Mouse (Mus musculus): ENCODE measurements around the gene Man1a2. TPM values are rescaled to one million over a fixed set of nuclear protein-coding genes. Genes with fewer than 3 reads are reported as not detected.

Man1a2 gene
- polyA plus RNA-seq, 1 experiment, result 6.0 TPM

GRCm38 (mm10) chr3:100591053-100591452 is 94.2 kb downstream of the Man1a2 start:
- Histone ChIP-seq H3K4me3 (replicated peaks) (no peak overlapping the region), H3K36me3 (ENCODE audit: control insufficient read depth) (peaks cover 22% of the 10 kb centered on the region), H3K27me3 (ENCODE audit: control insufficient read depth) (no peaks in the 10 kb centered on the region), H3K9me3 (ENCODE audit: control insufficient read depth, low read length) (no peaks in the 10 kb centered on the region), H3K4me1 (ENCODE audit: control insufficient read depth) (no peaks in the 10 kb centered on the region)
- no peak for TF ChIP-seq TAL1 (IDR thresholded peaks at IDR 0.05; ENCODE audit: low read length)
- TF ChIP-seq GATA1 (IDR thresholded peaks at IDR 0.05; ENCODE audit: low read length), result no peak

DNA sequence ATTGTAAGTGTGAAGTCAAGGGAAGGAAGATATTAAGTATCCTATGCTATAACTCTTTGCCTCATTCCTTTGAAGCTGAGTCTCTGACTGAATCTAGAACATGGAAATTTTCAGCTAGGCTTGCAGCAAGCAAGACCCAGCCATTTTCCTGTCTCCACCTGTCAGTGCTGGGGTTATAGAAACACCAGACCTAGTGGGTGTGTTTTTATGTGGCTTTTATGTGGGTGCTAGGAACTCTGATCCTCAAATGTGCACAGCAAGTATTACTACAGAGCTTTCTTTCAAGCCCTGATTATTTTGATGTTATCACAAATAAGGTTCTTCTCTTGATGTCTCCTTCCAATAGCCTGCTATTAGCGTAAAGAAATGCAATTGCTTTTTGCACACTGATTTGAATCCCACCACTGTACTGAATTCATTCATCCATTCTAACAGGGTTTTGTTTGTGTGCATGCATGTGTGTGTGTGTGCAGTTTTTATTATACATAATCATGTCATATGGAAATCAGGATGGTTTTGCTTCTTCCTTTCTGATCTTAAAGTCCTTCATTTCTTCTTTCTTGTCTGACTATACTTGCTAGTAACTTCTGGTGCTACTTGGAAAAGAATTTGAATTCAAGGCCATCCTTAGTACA is 102.5 kb downstream of the Man1a2 start:
- H3K4me1 ChIP-seq (ENCODE audit: control insufficient read depth), result no peaks in the 10 kb centered on the region
- peaks cover 49% of the 10 kb centered on the region for H3K36me3 ChIP-seq (ENCODE audit: control insufficient read depth)
- H3K9me3 ChIP-seq (ENCODE audit: control insufficient read depth, low read length), result no peaks in the 10 kb centered on the region
- TF ChIP-seq TAL1 (IDR thresholded peaks at IDR 0.05; ENCODE audit: low read length) (no peak), GATA1 (IDR thresholded peaks at IDR 0.05; ENCODE audit: low read length) (no peak)
- H3K4me3 ChIP-seq (replicated peaks), result no peak overlapping the region
- H3K27me3 ChIP-seq (ENCODE audit: control insufficient read depth), result no peaks in the 10 kb centered on the region

GRCm38 (mm10) chr3:100572571-100573183 is 112.6 kb downstream of the Man1a2 start:
- no peak overlapping the region for H3K4me3 ChIP-seq (replicated peaks)
- H3K4me1 ChIP-seq (ENCODE audit: control insufficient read depth), result no peaks in the 10 kb centered on the region
- no peaks in the 10 kb centered on the region for H3K9me3 ChIP-seq (ENCODE audit: control insufficient read depth, low read length)
- no peaks in the 10 kb centered on the region for H3K27me3 ChIP-seq (ENCODE audit: control insufficient read depth)
- TF ChIP-seq TAL1 (IDR thresholded peaks at IDR 0.05; ENCODE audit: low read length) (no peak), GATA1 (IDR thresholded peaks at IDR 0.05; ENCODE audit: low read length) (no peak)
- peaks cover 41% of the 10 kb centered on the region for H3K36me3 ChIP-seq (ENCODE audit: control insufficient read depth)

- no peaks in the 10 kb centered on the region for H3K27me3 ChIP-seq (ENCODE audit: control insufficient read depth)
- TF ChIP-seq TAL1 (IDR thresholded peaks at IDR 0.05; ENCODE audit: low read length) (no peak), GATA1 (IDR thresholded peaks at IDR 0.05; ENCODE audit: low read length) (no peak)
- H3K9me3 ChIP-seq (ENCODE audit: control insufficient read depth, low read length), result no peaks in the 10 kb centered on the region
- H3K4me1 ChIP-seq (ENCODE audit: control insufficient read depth), result no peaks in the 10 kb centered on the region
- H3K36me3 ChIP-seq (ENCODE audit: control insufficient read depth), result peaks cover 38% of the 10 kb centered on the region
- H3K4me3 ChIP-seq (replicated peaks), result no peak overlapping the region
Observed at GRCm38 (mm10) chr3:100568443-100569390, 116.6 kb downstream of the Man1a2 start.

GRCm38 (mm10) chr3:100563565-100563964 is 121.7 kb downstream of the Man1a2 start:
- H3K27me3 ChIP-seq (ENCODE audit: control insufficient read depth), result no peaks in the 10 kb centered on the region
- no peak overlapping the region for H3K4me3 ChIP-seq (replicated peaks)
- H3K9me3 ChIP-seq (ENCODE audit: control insufficient read depth, low read length), result no peaks in the 10 kb centered on the region
- H3K4me1 ChIP-seq (ENCODE audit: control insufficient read depth), result no peaks in the 10 kb centered on the region
- TF ChIP-seq GATA1 (IDR thresholded peaks at IDR 0.05; ENCODE audit: low read length) (no peak), TAL1 (IDR thresholded peaks at IDR 0.05; ENCODE audit: low read length) (no peak)
- H3K36me3 ChIP-seq (ENCODE audit: control insufficient read depth), result peaks cover 45% of the 10 kb centered on the region

DNA sequence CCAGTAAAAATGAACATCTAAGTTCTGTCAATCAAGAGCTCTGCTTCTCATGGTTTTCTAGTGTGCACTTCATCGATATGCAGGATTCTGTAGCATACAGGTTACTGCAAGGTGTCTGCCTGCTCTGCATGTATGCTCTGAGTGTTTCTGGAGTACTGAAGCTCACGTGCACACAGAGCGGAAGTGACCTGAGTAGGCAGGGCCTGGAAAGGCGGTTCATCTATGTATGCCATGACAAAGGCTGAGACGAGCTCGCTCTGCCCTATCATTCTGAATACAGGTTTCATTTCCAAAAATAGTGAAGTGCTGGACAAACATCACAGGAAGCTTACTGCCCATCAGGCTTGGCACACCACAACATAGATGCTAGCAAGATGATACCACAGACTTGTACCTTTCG is 122.8 kb downstream of the Man1a2 start:
- Histone ChIP-seq H3K4me1 (ENCODE audit: control insufficient read depth) (no peaks in the 10 kb centered on the region), H3K36me3 (ENCODE audit: control insufficient read depth) (peaks cover 40% of the 10 kb centered on the region), H3K4me3 (replicated peaks) (no peak overlapping the region), H3K27me3 (ENCODE audit: control insufficient read depth) (no peaks in the 10 kb centered on the region), H3K9me3 (ENCODE audit: control insufficient read depth, low read length) (no peaks in the 10 kb centered on the region)
- no peak for TF ChIP-seq GATA1 (IDR thresholded peaks at IDR 0.05; ENCODE audit: low read length)
- TF ChIP-seq TAL1 (IDR thresholded peaks at IDR 0.05; ENCODE audit: low read length), result no peak

DNA sequence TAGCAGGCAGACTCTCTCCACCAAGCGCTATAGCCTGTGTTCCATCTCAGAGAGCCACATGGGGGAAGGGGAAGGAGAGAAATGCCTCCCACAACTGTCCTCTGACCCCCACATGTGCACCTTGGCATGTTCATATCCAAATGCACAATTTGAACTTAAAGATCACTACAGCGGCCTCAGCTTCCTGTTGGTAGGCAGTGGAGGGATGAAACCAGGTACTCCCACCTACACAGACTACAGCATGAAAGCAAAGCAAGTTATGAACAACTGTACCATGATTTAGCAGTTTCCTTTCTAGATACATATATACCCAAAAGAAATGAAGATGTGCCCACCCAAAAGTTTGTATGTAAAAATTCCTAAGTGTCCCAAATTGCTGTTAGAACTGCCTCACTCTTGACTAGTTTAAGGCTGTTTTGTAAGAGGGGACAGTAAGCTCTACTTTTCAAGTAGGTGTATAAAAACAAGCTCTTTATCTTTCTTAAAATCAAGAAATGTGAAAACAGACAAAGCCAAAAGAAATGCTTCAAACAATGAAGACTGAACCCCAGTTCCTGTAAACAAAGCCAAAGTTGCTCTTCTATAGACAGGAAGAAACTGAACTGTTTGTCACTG is 123.6 kb downstream of the Man1a2 start:
- Histone ChIP-seq H3K36me3 (ENCODE audit: control insufficient read depth) (peaks cover 32% of the 10 kb centered on the region), H3K27me3 (ENCODE audit: control insufficient read depth) (no peaks in the 10 kb centered on the region), H3K4me1 (ENCODE audit: control insufficient read depth) (no peaks in the 10 kb centered on the region), H3K4me3 (replicated peaks) (no peak overlapping the region), H3K9me3 (ENCODE audit: control insufficient read depth, low read length) (no peaks in the 10 kb centered on the region)
- TF ChIP-seq TAL1 (IDR thresholded peaks at IDR 0.05; ENCODE audit: low read length), result no peak
- no peak for TF ChIP-seq GATA1 (IDR thresholded peaks at IDR 0.05; ENCODE audit: low read length)

DNA sequence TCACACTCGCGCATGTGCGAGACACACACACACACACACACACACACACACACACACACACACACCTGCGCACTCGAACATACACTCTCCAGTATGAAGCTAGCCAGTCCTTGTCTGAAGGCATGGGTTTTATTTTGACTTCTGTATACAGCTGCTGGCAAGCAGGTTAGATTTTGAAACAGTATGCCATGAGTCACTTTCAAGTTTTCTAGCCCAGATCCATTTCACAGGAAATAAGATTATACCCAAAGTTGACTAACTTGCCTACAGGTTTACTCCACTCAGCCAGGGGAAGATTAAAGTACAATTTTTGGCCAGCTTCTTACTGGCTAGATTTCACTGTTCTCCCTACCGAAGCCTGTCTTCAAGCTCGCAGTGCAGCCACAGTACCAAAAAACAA is 125.9 kb downstream of the Man1a2 start:
- no peak for TF ChIP-seq TAL1 (IDR thresholded peaks at IDR 0.05; ENCODE audit: low read length)
- no peak for TF ChIP-seq GATA1 (IDR thresholded peaks at IDR 0.05; ENCODE audit: low read length)
- Histone ChIP-seq H3K4me1 (ENCODE audit: control insufficient read depth) (peaks cover 5% of the 10 kb centered on the region; the same call in 1 of the 2 replicates), H3K27me3 (ENCODE audit: control insufficient read depth) (no peaks in the 10 kb centered on the region), H3K9me3 (ENCODE audit: control insufficient read depth, low read length) (no peaks in the 10 kb centered on the region), H3K4me3 (replicated peaks) (no peak overlapping the region), H3K36me3 (ENCODE audit: control insufficient read depth) (peaks cover 20% of the 10 kb centered on the region)
